Mouse (Mus musculus): Measurements from ENCODE around the gene Crtap. TPM values are rescaled to one million over a fixed set of nuclear protein-coding genes. Genes with fewer than 3 reads are reported as not detected.
"Not testable (repeated sequence)": the region's sequence is repeated elsewhere in the genome, so short reads cannot be mapped to it uniquely, and the experiment has no call there.

The Crtap gene
- total and polyA plus RNA-seq, 3 experiments: 28.5 to 67.7 (median 31.2) TPM

DNA sequence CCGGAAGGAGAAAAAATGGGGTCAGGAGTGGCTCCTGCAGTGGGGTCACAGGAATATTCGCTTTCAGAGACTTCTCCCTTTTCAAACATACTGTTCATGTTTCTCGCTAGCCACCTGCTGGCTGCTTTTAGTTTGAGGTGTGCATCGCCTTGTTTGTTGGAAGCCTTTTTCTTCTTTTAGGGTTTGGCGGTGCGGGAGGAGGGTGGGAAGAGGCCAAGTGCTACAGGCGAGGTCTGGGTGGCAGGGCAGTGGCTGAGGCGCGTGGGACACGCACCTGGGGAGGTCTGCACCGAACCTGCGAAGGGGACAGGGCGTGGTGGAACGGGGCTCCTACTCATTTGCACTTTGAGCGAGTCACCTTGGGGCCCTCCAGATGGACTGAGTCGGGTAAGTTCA is 11.2 kb upstream of the Crtap start:
- H3K4me3 ChIP-seq: peak overlapping the region; percentile 95
- H3K36me3 ChIP-seq (ENCODE audit: control insufficient read depth, insufficient read depth, low read length): no peaks in the 10 kb centered on the region
- no peak for DNase-seq
- H3K27ac ChIP-seq: peak overlapping the region; percentile 99
- 4% methylated on average over 16 of the region's 16 CpGs for WGBS
- H3K9ac ChIP-seq (ENCODE audit: low read depth, low read length): peak overlapping the region; percentile 85
- intact Hi-C loops (cut with DNase I): loop anchor here (5.0 kb wide), 1 partner anchor 469 kb away; the partner anchor contains the start of gene Ubp1
- H3K27me3 ChIP-seq (ENCODE audit: control insufficient read depth, insufficient read depth, low read length): no peaks in the 10 kb centered on the region
- TF ChIP-seq CTCF (IDR thresholded peaks at IDR 0.05): peak; percentile 40; the same call in 1 of the 2 replicates
- no peak for TF ChIP-seq POLR2A (IDR thresholded peaks at IDR 0.05; ENCODE audit: insufficient read depth, low read depth, low read length)
- TF ChIP-seq EP300 (IDR thresholded peaks at IDR 0.05; ENCODE audit: insufficient read depth, low read depth, low read length): no peak
- H3K4me1 ChIP-seq (ENCODE audit: control insufficient read depth, insufficient read depth, low read length): no peaks in the 10 kb centered on the region; the same call in 1 of the 2 replicates
- peaks cover 7% of the 10 kb centered on the region for H3K79me2 ChIP-seq (replicated peaks; ENCODE audit: control insufficient read depth, insufficient read depth, low read length)

DNA sequence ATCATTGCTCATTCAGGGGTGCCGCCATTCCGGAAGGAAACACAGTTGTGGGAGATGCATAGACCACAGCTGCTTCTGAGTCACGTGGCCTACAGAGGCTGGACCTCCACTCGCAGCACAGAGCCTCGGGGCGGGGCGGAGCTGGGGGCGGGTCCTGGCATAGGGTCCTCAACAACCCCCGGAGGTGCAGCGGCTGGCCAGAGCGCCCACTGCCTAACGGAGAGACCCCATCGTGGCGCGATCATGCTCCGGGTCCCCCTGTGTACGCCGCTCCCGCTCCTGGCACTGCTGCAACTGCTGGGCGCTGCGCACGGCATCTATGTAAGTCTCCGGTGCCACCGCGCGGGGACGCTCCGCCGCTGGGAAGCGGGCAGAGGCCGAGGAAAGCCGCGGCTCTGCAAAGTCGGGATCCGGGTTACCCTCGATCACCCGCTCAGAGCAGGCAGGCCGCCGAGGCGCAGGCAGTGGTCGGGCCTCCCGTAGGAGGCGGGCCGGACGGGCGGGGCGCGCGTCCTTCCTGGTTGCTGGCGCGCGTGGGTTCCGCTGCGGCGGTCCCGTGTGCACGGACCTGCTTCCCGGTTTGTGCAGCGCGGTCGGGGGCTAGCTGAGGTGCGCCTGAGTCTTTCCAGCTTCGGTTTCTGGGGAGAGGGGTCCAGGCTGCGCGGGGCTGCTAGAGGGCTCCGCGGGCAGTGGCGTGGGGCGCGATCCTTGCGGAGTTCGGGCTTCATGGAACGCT is 10.6 kb upstream of the Crtap start, which contains the start of the genes Glb1 and Tmppe:
Gene Glb1, plus strand, starts transcription at position 128 of the 736 bp plus-strand sequence.
Gene Tmppe, plus strand, starts transcription at position 157 of the 736 bp plus-strand sequence.
- intact Hi-C loops (cut with DNase I): loop anchor here (5.0 kb wide), 1 partner anchor 469 kb away; the partner anchor contains the start of gene Ubp1
- Histone ChIP-seq H3K9ac (ENCODE audit: low read depth, low read length) (peak within 1 kb of the TSS; percentile 85), H3K36me3 (ENCODE audit: control insufficient read depth, insufficient read depth, low read length) (no peaks in the 10 kb centered on the region), H3K4me3 (peak within 1 kb of the TSS; percentile 95), H3K4me1 (ENCODE audit: control insufficient read depth, insufficient read depth, low read length) (no peaks in the 10 kb centered on the region; the same call in 1 of the 2 replicates), H3K27me3 (ENCODE audit: control insufficient read depth, insufficient read depth, low read length) (no peaks in the 10 kb centered on the region), H3K79me2 (replicated peaks; ENCODE audit: control insufficient read depth, insufficient read depth, low read length) (peaks cover 7% of the 10 kb centered on the region), H3K27ac (peak within 1 kb of the TSS; percentile 99)
- DNase-seq: peak; percentile 84 to 88
- WGBS: under 1% methylated on average over 73 of the region's 73 CpGs
- TF ChIP-seq EP300 (IDR thresholded peaks at IDR 0.05; ENCODE audit: insufficient read depth, low read depth, low read length) (0 out of 2 replicates have a peak, but pooled peaks have one; percentile 39), CTCF (IDR thresholded peaks at IDR 0.05) (peak; percentile 55), POLR2A (IDR thresholded peaks at IDR 0.05; ENCODE audit: insufficient read depth, low read depth, low read length) (peak; percentile 55)

DNA sequence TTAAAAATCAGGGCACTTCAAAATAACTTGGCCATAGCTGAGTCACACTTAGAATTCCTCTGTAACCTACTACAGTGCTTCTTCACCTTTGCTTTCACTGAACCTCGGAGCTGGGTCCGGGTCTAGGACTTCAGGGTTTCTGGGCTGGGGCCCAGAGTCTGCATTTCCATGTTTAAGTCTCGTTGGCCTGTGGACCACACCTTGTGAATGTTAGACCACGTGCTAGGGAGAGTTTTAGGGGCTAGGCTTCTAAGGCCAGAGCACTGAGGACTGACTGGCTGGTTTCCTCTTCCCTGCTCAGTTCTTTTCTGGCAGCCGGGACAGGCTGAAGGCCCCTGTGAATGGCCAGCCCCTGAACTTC is 10.1 kb upstream of the Crtap start:
- Histone ChIP-seq H3K4me1 (ENCODE audit: control insufficient read depth, insufficient read depth, low read length) (no peaks in the 10 kb centered on the region; the same call in 1 of the 2 replicates), H3K36me3 (ENCODE audit: control insufficient read depth, insufficient read depth, low read length) (no peaks in the 10 kb centered on the region), H3K9ac (ENCODE audit: low read depth, low read length) (peak overlapping the region; percentile 1; the same call in 1 of the 2 replicates), H3K79me2 (replicated peaks; ENCODE audit: control insufficient read depth, insufficient read depth, low read length) (peaks cover 4% of the 10 kb centered on the region), H3K4me3 (peak overlapping the region; percentile 95), H3K27me3 (ENCODE audit: control insufficient read depth, insufficient read depth, low read length) (no peaks in the 10 kb centered on the region), H3K27ac (peak overlapping the region; percentile 99)
- intact Hi-C loops (cut with DNase I): loop anchor here (5.0 kb wide), 1 partner anchor 468 kb away; the partner anchor contains the start of gene Ubp1
- TF ChIP-seq CTCF (IDR thresholded peaks at IDR 0.05): no peak
- DNase-seq: no peak
- WGBS: 17% methylated on average over 5 of the region's 5 CpGs

DNA sequence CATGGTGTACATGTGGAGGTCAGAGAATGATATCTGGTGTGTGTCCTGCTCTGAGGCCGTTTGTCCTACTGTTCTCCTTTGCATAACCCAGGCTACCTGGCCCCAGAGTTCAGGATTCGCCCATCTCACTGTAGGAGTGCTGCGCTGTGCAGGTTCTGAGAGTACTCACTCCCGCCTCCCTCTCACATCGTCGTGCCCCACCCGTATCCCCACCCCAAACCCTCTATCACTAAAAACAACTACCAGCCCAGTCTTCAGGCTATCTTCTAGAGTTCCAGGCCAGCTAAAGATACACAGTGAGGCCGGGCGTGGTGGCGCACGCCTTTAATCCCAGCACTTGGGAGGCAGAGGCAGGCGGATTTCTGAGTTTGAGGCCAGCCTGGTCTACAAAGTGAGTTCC is 9.2 kb upstream of the Crtap start:
- H3K36me3 ChIP-seq (ENCODE audit: control insufficient read depth, insufficient read depth, low read length): no peaks in the 10 kb centered on the region
- no peak overlapping the region for H3K4me3 ChIP-seq
- H3K4me1 ChIP-seq (ENCODE audit: control insufficient read depth, insufficient read depth, low read length): no peaks in the 10 kb centered on the region; the same call in 1 of the 2 replicates
- H3K9ac ChIP-seq (ENCODE audit: low read depth, low read length): no peak overlapping the region
- H3K27me3 ChIP-seq (ENCODE audit: control insufficient read depth, insufficient read depth, low read length): no peaks in the 10 kb centered on the region
- H3K27ac ChIP-seq: no peak overlapping the region
- TF ChIP-seq POLR2A (IDR thresholded peaks at IDR 0.05; ENCODE audit: insufficient read depth, low read depth, low read length) (no peak), CTCF (IDR thresholded peaks at IDR 0.05) (no peak), EP300 (IDR thresholded peaks at IDR 0.05; ENCODE audit: insufficient read depth, low read depth, low read length) (no peak)
- intact Hi-C loops (cut with DNase I): loop anchor here (5.0 kb wide), 1 partner anchor 467 kb away; the partner anchor contains the start of gene Ubp1
- 94% methylated on average over 12 of the region's 12 CpGs for WGBS
- H3K79me2 ChIP-seq (replicated peaks; ENCODE audit: control insufficient read depth, insufficient read depth, low read length): peaks cover 4% of the 10 kb centered on the region
- DNase-seq: no peak

DNA sequence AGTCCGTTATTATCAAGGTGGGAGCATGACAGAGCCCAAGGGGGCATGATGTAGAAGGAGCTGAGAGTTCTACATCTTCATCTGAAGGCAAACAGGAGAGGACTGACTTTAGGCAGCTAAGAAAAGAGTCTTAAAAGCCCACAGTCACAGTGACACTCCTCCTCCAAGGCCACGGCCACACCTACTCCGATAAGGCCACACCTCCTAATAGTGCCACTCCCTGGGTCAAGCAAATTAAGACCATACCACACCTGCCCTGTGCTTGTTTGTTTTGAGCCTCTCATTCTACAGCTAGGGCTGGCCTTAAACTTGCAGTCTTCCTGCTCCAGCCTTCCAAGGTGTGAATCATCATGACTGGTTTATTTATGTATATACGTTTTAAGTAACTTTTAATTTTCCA is 4.8 kb upstream of the Crtap start:
- no peak for DNase-seq
- H3K27ac ChIP-seq: no peak overlapping the region
- 84% methylated on average over 4 of the region's 4 CpGs for WGBS
- H3K4me1 ChIP-seq (ENCODE audit: control insufficient read depth, insufficient read depth, low read length): no peaks in the 10 kb centered on the region; the same call in 1 of the 2 replicates
- no peaks in the 10 kb centered on the region for H3K36me3 ChIP-seq (ENCODE audit: control insufficient read depth, insufficient read depth, low read length)
- no peak overlapping the region for H3K4me3 ChIP-seq
- TF ChIP-seq POLR2A (IDR thresholded peaks at IDR 0.05; ENCODE audit: insufficient read depth, low read depth, low read length) (no peak), CTCF (IDR thresholded peaks at IDR 0.05) (no peak), EP300 (IDR thresholded peaks at IDR 0.05; ENCODE audit: insufficient read depth, low read depth, low read length) (no peak)
- no peak overlapping the region for H3K9ac ChIP-seq (ENCODE audit: low read depth, low read length)
- H3K27me3 ChIP-seq (ENCODE audit: control insufficient read depth, insufficient read depth, low read length): no peaks in the 10 kb centered on the region
- intact Hi-C loops (cut with DNase I): no loop called here
- no peaks in the 10 kb centered on the region for H3K79me2 ChIP-seq (replicated peaks; ENCODE audit: control insufficient read depth, insufficient read depth, low read length)

DNA sequence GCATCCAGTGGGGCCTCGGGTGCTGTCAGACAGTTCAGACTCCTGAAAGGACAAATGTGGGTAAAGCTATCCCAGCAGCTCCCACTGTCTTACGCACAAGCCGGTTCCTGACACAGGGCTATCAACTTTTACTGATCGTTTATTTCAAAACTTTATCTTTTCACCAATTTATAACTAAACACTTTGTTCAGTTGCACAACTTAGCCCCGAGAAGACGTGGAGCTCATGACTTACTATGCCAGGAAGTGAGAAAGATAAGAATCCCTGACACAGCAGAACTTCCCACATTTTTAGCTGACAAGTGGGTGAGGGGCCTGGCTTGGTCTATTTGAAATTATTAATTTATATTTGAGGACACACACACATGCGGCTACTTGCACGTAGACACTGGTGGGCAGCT is 4.2 kb upstream of the Crtap start:
- no peak overlapping the region for H3K9ac ChIP-seq (ENCODE audit: low read depth, low read length)
- no peak for DNase-seq
- H3K4me3 ChIP-seq: no peak overlapping the region
- H3K27me3 ChIP-seq (ENCODE audit: control insufficient read depth, insufficient read depth, low read length): no peaks in the 10 kb centered on the region
- no peaks in the 10 kb centered on the region for H3K4me1 ChIP-seq (ENCODE audit: control insufficient read depth, insufficient read depth, low read length)
- H3K79me2 ChIP-seq (replicated peaks; ENCODE audit: control insufficient read depth, insufficient read depth, low read length): no peaks in the 10 kb centered on the region
- H3K27ac ChIP-seq: no peak overlapping the region
- intact Hi-C loops (cut with DNase I): no loop called here
- H3K36me3 ChIP-seq (ENCODE audit: control insufficient read depth, insufficient read depth, low read length): no peaks in the 10 kb centered on the region
- 53% methylated on average over 8 of the region's 8 CpGs for WGBS
- no peak for TF ChIP-seq POLR2A (IDR thresholded peaks at IDR 0.05; ENCODE audit: insufficient read depth, low read depth, low read length)
- no peak for TF ChIP-seq CTCF (IDR thresholded peaks at IDR 0.05)
- TF ChIP-seq EP300 (IDR thresholded peaks at IDR 0.05; ENCODE audit: insufficient read depth, low read depth, low read length): no peak

DNA sequence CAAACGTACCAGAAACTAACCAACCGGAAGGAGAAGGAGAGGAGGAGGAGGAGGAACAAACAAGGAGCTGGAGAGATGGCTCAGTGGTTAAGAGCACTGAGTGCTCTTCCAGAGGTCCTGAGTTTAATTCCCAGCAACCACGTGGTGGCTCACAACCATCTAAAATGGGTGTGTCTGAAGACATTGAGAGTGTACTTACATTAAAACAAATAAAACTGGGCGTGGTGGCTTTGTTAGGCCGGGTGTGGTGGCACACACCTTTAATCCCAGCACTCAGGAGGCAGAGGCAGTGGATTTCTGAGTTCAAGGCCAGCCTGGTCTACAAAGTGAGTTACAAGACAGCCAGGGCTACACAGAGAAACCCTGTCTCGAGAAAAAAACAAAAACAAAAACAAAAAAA is 3.7 kb upstream of the Crtap start:
- H3K4me3 ChIP-seq; H3K36me3 ChIP-seq (ENCODE audit: control insufficient read depth, insufficient read depth, low read length); H3K9ac ChIP-seq (ENCODE audit: low read depth, low read length); DNase-seq; intact Hi-C loops (cut with DNase I); H3K79me2 ChIP-seq (replicated peaks; ENCODE audit: control insufficient read depth, insufficient read depth, low read length); H3K27me3 ChIP-seq (ENCODE audit: control insufficient read depth, insufficient read depth, low read length); H3K27ac ChIP-seq; H3K4me1 ChIP-seq (ENCODE audit: control insufficient read depth, insufficient read depth, low read length): not testable (repeated sequence)
- WGBS: 66% methylated on average over 6 of the region's 6 CpGs
